Mouse (Mus musculus) spleen, postnatal 36 days (tissue): ENCODE measurements around the gene Arap2.

Experiments used
- DNase-seq, 2 experiments: peaks; one replicate each; pipeline ENCODE4 v3.0.0; 2022; ENCODE audit warnings: low spot score in 2 of 2, mixed read lengths in 1 of 2

Arap2 gene

DNA sequence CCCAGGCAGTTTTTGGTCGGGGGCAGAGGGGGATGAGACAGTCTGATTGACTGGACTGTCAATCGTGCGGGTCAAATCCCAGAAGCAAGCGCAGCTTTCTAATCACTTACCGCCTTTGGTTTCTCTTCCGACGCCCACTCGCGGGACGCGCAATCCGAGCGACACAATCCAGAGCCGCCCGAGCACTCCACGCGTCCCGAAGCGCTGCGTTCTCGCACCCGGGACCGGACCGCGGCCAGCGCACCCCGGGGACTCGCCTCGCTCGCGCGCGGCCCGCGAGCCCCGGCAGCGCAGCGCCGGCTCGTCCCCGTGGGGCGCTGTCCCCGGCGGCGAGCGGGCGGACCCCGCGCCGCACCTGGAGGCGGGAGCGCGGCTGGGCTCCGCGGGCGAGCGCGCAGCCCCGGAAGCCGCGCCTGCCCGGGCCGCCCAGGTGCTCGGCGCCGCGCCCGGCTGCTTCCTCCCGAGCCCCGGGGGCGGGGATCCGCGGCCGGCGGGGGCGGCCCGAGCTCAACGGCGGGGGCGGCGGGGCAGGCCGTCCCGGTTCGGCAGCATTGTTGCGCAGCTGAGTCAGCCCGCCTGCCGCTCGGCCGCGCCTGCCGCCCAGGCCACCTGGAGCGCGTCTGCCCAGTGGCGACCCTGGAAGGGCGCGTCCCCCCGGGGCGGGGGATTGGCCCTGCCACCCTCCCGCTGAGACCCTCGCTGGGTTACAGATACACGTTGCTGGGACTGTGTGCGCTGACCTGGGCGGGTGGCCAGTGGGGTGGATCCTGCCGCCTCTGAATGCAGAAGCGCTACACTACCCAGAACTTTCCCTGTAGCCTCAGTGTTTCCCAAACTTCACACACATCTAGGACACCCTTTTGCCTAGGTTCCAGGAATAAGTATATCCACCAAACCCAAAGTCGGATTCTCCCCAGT is at the start of gene Arap2:
Gene Arap2, minus strand, starts transcription at position 376 of the 918 bp plus-strand sequence.
- DNase-seq = peak; percentile 82 to 87

DNA sequence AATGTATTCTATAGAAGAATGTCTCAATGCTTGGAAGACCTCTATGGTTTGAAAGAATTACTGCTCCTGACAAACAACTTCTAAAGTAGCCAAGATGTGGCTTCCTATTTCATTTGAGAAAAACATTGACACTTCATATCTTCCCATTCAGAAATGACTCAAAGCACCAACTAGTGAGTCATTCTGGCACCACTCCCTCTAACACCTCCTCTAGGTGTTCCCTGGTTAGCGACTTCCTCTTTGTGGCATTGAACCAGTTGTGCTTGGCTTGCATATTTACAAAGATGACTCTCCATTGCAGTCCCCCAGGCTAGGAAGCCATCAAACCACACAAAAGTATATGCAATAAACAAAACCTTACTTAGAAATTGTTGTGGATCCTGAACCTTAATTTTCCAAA is 49.8 kb upstream of the Arap2 start:
- DNase-seq = peak; percentile 52 to 61

DNA sequence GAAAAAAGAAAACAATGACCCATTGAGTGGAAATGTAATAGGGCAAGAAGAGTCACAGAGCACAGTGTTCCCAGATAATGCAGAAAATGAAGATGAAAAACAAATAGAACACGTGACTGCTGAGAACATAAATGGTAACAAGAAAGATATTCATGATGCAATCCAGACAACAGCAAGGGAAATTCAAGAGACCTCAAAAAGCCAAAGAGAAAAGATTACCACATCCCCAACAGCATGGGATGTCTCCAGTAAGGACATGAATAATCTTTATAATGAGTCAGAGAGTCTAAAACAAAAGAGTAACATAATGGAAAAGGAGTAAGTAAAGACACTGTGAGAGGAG is 48.1 kb upstream of the Arap2 start:
- no peak for DNase-seq

DNA sequence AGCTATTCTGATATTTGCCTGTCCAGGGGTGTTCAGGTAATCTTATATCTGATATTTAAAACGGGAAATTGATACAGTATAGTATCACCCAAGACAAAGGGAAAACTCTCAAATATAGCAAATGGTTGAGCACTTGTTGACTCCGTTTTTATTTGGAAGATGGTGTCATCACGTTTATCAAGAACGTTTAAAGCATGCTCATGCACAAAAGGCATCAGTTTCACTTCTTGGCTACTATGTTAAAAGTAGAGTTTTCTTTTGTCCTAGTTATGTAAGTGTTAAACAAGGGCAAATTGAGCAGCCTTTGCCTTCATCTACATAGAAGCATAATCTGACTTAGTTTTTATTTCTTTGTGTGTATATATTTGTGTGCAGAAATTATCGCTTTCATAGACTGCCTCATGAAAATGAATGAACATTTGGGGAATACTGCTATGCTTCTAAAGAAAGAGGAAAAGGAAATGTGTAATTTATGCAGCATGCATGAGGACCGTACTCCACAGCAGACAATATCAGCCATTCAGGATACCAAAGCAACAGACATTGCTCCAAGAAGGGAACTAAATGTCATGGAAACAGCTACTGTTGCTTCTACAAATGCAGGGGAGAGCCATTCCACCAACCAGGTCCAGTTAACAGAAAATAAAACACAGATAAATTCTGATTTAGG is 47.6 kb upstream of the Arap2 start, which contains the start of gene Dthd1:
Gene Dthd1, plus strand, starts transcription at position 422 of the 670 bp plus-strand sequence.
- DNase-seq = no peak

DNA sequence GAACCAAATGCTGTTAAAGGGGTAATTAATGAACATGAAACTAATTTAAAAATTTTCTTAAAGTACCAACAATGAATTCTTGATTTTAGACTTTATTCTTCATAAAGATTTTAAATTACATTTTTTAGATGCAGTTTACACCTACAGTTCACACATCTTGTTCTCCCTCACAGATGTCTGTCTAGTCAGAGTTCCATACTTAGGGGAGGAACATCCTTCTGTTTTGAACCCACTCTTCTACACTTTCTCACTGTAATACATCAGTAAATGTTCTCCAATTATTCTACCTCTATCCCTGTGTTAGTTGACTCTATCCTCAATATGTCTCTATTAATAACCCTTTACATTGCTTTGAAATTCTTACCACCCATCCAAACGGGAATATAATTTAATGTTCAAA is 26.8 kb upstream of the Arap2 start:
- no peak for DNase-seq

DNA sequence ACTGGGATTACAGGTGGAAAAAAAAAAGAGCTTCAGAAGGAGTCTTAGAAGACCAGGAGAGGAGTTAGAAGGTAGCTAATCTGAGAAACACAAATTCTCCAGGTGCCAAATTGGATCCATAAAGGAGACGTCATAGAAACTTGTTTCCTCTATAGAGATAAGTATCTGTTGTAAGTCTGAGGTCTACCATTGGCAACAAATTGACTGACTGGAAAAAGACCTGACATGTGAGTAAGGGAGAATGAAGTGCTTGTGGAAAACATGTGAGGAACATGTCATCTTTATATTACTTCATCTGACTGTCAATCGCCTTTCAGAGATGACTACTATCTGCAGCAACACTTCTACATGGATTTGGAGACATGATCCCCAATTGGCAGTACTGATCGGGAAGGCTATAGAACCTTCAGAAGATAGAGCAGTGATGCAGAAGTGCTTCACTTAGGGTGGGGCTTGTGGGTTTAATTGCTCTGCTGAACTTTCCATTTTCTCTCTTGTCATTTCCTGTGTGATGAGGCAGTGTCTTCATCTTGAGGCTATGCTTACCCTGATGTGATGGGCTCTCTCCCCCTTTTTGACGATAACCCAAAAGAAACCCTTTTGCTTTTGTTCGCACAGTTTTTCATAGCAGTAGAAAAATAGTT is 25.1 kb upstream of the Arap2 start:
- DNase-seq = peak; percentile 61

DNA sequence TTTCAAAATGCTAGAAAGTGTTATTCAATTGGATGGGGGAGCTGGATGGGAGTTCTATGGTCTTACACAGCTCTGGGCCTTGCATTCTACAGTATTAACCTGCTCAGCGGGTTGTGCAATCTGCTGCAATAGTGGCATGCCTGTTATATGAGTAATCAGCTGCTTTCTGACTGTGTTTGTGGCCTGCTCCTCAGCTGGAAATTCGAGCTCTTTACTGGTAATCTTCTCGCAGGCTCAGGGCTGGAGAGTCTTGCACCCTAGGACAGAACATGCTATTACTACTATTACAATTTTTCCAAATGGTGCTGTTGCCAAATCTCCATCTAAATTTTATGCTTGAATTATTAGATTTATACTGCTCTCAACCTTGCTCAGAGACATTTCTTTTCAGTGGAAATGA is 20.9 kb upstream of the Arap2 start:
- no peak for DNase-seq

DNA sequence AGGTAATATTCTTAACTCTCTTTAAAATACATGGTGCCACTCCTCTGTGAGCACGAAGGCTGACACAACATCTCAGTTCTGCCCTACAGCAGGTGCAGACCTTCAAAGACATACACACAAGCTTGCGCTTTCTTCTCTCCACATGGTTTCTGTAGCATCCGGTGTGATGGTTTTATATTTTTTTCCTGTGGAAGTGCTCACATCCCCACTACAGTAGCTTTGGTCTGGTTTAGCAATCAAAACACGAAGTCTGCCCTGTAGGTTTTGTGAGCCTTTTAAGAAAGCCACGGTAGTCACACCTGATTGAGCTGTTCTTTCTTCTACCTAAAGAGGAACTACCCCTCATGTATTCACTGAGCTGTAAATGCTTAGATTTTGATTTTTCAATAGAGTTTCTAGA is 12.7 kb upstream of the Arap2 start:
- peak; percentile 76 to 77 for DNase-seq

DNA sequence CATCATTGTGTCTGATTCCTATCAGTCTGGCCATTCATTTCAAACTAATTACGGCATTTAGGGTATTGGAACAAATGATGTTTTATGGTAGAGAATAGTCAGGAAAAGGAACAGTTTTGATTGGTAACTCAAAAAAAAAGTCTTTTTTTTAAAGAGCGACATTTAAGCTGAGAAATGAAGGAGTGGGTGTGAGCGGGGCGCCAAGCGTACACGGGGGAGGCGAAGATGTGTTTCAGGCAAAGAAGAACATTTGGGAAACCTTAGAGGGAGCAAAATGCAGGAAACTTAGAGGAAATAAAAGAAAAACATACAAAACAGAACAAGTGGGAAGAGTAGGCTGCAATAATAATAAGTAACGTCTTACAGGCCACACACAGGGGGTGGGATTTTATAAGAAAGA is 11.8 kb upstream of the Arap2 start:
- no peak for DNase-seq

DNA sequence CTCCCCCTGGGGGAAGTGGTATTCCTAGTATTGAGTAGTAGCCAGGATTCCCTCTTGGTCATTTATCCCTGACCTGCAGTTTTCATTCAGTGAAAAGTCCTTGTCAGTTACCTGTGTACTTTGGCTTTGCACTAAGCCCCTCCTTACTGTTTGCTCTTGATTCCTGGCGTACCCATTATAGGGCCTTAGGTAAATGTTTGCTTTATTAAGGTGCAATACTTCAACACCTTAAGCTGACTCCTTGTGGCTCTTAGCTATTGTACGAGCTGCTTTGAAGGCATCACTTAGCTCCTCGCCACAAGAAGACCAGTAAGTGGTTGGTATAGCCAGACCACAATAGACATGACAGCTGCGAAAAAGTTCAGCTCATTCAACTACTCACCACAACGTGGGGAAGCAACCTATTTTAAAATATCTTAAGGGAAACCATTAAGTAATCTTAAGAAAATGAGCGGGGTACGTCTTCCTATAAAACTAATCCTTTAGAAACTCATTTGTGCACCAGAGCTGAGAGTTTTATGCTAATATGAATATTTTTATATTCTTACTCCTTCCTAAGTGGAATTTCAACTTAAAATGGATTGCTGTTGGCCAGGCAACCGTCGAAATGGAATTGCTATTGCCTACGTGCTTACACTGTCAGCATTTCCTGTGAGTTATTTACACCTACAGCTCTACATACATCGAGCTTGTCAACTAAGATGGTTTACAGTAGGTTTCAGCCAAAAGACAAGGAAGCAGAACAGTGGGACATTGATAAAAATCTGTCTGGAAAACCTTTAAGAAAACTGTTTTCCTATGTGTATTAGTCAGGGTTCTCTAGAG is 6.0 kb upstream of the Arap2 start:
- DNase-seq = no peak

DNA sequence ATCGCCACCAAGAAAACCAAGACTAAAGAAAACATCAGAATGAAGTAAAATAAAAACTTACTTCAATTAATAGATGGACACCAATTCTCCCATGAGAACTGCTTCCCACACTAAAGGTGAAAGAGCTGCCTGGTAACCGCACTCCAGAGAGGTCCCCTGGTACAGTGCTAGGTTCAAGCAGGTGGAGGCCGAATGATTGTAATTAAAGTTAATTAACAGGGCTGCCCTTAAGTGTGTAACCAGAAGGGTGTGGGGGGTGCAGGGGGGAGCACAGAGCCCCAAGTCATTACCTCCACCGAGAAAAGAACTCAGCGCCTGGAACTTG is 538 bp downstream of the Arap2 start:
- DNase-seq = no peak

DNA sequence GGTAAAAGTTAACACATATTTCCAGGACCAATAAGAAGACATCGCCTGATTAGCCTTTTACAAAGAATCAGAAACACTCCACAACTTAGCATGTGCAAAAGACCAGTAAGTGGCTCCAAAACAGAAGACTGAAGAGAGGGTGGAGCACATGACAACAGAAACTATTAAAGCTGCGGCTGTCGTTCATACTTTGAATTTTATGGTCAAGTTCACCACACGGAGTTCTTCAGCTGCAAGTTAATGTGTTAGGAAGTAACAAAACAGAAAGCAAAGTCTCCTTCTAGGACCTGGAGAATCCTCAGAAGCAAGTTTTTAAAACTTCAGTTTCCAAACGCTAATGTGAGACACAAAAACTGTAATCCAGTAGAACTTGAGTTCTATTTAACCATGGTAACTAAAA is 1.8 kb downstream of the Arap2 start:
- DNase-seq = peak in 1 of 2 experiments; percentile 25

DNA sequence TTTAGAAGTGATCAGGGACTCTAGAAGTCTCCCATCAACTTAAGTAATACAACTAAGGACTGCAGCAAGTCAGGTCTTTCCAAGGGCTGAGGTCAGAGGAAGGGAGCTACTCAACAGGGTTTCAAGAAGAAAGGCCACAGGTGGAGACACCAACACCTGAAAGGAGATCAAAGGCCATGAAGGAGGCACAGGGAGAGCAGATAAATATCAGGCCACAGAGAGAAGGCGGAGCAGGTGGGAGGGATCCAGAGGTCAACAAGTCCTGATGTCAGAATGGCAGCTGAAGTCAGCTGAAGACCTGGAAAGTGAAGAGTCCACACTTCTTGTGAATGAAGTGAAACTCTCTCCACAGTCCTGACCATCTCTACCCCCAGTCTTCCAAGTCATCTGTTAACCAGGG is 2.9 kb downstream of the Arap2 start:
- DNase-seq = no peak

DNA sequence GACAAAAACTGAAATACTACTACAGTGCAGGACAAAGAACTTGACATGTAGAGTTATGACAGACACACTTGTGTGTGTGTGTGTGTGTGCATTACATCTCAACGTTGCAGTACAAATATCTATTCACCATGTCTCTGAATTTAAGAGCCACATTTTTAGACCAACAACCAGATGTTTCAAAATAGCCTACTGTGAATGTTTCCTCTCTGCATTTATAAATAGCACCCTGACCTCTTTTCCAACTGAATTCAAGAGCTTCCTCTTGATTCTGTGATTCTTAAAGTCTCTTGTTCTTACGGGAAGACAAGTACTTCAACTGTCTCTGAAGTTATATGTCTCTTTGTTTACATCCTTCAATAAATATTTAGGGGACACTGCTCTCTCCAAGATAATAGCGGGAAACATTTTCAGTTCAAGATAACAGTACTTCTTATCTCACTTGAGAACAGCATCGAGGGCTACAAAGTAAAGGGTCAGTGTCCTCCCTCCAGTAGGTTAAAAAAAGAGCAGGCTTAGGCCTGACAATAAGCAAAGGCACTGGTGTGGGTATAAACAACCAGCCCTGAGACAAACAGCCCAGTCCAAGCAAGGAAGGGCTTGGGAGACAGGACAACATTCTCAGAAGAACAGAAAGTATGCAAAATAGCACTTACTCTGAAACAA is 3.5 kb downstream of the Arap2 start:
- DNase-seq = no peak

DNA sequence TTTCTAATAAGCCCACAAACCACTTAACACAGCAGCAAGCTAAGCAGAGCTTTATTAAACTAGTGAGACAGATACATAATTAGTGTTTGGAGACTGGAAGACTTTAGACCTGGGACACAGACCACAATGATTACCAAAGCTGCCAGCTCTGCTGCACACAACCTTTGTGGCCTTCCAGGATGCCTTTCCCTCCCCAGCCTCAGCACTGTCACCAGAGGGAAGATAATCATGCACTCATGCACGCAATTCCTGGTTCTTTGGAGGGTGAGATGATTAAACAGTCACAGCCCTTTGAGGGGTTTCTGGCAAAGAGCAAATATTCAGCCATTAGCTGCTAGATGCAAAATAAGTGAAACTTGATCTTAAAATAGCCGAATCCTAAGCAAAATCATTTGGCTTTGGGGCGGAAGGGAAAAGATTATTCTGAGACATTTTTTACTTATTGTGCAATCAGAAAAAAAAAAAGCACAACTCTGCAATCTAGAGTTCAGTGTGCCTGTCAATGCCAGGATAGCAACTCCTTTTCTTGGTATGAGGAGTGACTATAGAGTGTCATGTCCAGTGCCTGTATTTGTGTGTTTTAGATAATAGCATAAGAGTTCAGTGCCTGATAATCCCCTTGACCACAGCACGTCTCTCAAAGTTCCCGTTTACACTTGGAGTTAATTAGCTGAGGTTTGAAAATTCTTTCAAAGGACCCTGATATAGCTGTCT is 5.0 kb downstream of the Arap2 start:
- DNase-seq = no peak

DNA sequence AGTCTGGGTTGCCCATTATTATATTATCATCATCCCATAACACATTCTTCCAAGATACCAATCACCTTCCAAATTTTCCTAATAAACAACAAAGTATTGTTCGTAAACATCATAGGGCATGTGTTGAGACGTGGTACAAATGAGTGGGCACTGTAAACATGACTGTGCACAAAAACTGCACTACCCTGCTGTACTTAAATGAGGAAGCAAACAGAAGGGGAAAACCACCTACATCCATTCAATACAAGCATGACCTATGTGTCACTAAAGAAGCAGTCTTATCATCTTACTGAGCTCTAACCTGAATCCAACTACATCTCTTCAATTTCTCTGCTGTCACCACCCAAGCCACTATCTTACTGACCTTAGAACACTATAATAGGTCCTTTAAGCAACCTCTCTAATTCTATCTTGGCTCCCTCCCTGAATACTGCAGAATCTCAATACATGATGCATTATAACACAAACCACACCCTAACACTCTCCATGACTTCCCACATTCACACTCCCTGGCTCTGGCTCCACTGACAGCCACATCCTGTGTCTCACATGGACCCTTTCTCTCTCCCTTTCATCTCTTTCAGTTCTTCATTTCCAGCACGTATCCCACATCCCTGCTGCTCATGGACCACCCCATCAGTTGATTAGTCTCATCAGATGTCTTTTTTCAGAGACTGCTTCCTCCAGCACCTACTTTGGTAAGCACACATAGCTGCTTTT is 10.0 kb downstream of the Arap2 start:
- DNase-seq = no peak

DNA sequence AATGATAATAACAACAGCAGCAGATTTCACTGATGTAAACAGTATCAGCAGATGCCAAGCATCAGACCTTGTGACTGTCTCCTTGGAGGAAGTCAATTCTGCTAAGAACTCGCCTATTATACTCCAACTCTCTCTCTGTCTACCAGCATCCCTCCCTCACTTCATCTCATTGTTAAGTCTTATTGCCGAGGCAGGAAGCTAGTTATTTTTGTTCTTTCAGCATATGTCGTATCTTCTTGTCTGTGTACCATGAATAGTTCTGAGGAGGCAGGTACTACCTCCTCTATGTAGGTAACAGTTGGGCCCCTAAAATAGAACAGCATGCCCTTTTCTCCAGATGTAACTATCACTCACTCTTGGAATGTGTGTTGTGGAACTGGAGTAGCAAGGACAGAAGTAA is 13.0 kb downstream of the Arap2 start:
- no peak for DNase-seq

DNA sequence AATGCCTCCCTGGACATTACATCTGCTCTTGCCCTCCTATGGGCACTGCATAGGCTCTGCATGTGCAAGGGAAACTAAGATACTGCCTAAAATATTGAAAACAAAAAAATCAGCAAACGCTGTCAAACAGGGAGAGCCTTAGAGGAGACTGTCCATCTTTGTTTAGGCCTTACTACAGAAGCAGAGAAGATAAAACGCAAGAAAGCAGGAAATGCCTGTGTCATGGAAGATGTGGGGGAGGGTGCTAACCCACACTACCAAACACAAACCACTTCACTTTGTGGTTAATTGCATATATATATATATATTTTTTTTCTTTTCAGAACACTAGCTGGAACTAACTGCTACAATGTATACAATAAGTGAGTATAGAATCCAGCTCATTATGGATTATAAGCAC is 14.3 kb downstream of the Arap2 start:
- DNase-seq = peak; percentile 41 to 42

DNA sequence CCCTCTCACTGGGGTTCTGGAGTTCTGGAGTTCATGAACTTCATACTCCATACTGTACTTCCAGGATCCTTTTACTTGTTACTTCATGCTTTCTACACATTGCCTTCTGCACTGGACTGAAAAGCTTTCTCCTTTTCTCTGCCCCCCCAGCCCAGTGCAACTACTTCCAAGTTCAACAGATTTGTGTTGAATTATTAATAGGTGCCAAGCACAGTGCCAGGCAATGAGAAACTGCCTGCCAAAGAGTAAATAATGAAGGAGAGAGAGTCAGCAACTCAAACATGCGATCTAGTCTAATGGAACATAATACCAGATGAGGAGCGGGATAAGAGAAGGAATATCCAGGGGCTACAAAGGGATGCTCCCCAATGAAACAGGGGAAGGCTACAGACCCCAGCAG is 17.8 kb downstream of the Arap2 start:
- DNase-seq = no peak
